Mouse (Mus musculus) R1 (cell line): Measurements from ENCODE around the gene Kirrel3.

Experiments
- DNase-seq: peaks from one replicate; pipeline ENCODE4 v3.0.0-alpha.2; 2018; ENCODE audit warnings: low read depth, low spot score

The Kirrel3 gene

DNA sequence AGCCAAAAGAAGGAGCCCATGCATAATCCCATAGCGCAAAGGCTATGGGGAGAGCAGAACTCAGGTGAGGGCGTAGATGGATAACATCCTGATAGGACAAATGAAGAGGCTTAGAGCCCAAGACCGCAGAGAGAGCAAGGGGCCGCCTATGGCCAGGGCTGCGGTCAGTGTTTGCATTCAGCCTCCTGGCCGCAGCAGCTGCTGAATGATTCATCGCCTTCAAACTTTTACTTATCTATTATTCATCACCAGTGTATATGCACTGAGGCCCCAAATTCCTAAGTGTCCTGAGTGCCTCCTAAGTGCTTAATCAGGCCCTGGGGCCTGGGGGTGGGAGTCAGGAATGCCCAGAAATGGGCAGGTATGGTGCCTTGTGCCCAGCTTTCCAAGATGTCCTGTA, 457.3 kb downstream of the Kirrel3 start:
- DNase-seq = no peak

DNA sequence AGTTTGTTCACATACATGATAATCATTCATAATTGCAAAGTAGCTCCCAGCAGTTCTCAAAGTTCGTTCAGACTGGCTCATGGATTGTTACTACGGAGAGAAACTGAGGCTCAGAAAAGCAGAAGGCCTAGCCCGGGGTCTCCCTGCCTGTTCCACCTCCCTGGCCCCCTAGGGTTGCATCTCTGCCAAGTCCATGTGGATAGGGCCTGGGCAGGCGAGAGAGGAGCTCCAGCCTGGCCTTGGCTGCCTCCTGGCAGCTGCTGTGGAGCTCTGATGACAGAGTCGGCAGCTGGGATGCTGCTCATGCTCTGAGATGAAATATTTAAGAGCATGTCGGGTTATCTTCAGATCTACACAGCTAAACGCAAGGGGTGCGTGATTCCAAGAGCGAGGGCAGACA, 459.6 kb downstream of the Kirrel3 start:
- DNase-seq = no peak

DNA sequence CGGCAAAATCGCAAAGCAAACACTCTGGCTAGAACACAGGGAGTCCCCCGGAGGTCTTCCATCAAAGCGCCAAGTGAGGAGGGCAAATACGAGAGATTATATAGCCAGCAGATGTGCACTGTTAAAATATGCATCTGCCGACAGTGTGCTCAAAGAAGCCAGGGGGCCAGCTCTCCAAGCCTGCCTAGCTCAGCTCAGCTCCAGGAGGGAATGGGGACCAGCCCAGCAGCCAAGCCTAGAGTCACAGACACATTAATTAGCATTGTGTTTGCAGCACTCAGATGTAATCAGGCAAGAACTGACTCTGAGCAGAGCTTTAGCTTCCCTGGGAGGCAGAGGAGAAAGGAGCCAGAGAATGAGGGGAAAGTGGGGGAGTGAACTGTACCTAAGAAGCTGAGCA, 461.6 kb downstream of the Kirrel3 start:
- DNase-seq = no peak

DNA sequence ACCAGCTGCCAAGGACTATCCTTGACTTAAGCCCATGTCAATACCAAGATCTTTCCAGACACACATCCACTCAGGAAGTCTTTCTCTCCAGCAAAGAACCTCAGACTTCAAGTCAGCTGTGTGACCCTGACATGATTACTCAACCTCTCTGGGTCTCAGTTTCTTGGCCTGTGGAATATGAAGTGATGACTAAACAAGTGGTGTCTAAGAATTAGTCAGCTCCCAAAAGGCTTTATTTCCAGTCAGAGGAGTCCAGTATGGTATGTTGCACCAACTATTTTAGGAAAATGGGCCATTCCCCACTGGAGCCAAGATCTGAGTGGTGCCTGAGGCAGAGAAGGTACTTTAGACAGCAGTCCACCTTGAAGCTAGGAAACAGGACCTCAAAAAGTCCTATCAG, 462.0 kb downstream of the Kirrel3 start:
- no peak for DNase-seq

DNA sequence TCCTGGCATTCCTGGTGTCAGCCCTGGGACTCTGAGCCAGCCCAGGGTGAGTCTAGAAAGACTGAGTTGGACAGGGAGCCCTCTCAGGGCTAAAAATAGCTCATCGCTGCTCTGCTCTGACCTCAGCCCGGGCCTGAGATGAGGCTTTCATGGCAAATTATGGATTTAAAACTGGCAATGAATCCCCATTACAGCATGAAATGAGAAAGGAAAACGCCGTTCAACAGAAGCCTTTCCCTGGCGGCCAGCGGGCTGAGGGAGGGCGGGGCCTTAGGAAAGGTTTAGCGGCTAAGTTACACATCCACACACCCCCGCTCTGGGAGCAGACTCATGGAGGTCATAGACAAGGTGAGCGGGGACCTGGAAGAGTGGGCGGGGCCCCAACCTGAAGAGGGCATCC, 467.7 kb downstream of the Kirrel3 start:
- DNase-seq = peak; percentile 43

DNA sequence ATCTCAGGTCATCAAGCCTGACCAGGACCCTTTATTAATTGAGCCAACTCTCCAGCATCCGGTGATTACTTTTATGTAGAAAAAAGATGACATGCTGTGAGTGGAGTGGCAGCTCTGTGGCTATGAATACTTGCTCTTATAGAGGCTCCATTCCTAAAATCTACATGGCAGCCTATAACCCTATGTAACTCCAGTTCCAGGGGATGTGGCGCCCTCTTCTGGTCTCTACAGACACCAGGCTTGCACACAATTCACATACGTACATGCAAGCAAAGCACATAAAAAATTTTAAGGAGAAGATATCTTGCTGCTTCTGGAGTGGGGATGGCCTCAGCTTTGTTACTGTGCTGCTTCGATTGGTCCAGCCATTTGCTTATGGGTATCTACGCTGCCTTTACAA, 468.5 kb downstream of the Kirrel3 start:
- DNase-seq = peak; percentile 66

DNA sequence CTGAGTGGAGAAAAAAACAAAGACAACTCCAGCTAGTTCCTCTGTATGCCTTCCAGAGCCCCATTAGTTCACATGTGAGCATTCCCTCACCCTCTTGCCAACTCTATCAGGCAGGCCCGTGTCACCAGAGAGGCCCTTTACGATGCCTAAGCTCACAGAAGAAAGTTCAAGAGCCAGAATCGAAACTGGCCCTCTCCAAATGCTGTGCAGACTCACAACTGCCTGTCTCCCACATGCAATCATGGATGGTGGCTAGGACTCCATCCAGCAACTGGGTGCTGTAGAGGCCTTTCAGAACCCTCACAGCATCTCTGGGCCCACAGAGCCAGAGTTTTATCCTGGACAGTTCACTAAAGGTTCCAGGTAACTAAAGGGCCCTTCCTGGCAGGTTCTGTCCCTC, 470.8 kb downstream of the Kirrel3 start:
- no peak for DNase-seq

DNA sequence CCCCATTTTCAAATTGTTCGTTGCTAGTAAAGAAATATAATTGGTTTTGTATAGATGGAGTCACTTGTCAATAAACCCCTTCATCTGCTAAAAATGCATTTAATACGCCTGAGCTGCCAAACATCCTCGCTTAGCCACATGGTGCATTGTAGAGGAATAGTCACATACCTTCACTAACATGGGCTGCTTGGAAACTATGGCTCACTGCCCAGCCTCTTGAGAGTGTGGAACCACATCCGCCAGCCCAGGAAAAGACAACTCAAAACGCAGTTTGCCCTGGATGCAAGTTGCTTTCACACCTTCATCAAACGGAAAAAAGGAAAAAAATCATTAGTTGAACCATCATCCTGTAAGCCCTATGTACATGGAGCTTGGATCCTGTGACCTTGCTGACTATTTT, 472.0 kb downstream of the Kirrel3 start:
- no peak for DNase-seq

DNA sequence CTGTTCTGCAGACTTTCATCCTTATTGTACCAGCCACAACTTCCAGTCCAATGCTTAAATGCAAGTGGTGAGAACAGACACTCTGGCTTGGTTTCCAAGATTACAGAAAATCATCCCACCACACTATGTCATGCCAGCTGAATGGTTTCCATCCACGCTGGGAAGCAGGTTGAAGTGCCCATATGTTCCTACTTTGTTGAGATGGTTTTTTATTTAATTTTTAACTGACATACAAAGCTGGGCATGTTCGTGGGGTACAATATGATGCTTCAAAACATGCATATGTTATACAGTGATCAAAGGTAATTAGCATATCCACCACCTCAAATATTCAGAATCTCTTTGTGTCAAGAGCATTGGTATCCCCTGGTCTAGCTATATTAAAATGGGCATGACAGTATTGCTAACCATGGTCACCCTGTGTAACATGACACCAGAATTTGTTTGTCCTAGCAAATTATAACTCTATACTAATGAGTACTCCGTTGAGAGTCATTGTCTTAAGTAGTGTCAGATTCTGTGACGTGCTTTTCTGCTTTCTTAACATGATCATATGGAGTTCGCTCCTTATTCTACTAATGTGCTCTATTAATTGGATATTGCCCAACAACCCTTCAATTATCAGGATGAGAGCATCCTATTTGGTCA, 472.6 kb downstream of the Kirrel3 start:
- DNase-seq = no peak

DNA sequence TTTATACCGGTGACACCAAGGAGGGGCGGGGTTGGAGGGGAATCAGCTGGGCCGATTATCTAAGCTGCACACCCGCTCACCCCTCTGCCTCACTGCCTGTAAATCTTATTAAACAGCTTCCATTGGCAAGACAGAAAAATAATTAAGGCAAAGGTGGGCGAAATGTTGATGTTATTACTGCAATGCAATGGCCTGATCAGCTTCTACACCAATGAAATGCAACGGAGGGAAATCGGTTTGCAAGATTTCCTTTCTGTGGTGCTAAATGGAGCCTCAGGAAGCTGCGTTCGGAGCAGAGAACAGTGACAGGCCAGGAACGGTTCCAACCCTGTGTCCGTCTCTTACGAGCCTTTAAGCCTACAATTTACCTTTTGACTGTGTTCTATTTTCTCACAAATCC, 475.0 kb downstream of the Kirrel3 start:
- DNase-seq = no peak

DNA sequence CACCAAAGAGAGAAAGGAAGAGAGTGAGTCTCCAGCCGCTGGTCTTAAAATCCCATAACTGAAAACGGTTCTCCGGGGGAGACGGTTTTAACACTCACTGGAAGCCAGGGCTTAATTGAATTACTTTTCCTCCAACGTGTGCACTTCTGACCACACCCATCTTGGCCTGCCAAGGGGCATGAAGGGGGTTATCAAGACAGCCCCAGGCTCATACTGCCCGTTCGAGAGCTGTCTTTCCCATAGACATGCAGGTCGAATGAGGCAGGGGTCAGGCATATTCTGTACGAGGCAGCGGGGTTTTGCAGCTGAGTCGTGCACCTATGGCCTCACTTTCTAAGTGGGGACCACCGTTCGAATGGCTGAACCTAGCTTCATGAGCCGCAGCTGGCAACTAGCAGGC, 475.5 kb downstream of the Kirrel3 start:
- DNase-seq = no peak

DNA sequence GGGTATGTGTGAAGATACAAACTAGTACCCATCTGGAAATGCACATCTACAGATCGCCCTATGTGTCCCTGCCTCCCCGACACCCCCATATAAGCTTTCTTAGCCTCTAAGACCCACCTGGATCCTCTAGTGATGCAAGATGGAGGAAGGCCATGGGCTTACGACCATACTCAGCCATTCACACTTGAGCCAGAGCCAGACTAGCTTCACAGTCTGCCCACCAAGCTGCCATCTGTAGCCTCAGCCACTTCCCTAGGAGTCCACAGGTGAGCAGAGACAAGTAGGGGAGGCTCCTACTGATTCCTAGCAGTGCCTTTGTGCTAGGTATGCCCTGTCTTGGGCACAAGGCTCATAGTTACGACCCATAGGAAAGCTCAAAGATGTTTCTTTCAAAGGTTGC, 476.6 kb downstream of the Kirrel3 start:
- no peak for DNase-seq

DNA sequence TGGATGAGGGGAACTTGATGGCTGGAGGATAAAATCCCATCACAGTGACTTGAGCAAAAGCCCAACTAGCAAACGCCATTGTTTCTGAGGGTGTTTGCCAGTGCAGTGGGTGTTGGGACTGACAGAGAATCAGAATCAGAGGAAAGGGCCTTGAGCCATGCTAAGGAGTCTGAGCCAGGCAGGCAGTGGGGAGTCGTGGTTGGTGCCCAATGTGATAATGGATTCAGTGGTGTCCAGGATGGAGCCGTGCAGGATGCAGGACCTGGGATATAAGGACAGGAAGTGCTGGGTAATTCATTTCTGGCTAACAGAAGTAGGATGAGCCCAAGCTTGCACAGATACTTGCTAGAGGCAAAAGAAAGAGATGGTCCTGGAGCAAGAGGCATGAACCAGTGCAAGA, 477.9 kb downstream of the Kirrel3 start:
- DNase-seq = no peak

DNA sequence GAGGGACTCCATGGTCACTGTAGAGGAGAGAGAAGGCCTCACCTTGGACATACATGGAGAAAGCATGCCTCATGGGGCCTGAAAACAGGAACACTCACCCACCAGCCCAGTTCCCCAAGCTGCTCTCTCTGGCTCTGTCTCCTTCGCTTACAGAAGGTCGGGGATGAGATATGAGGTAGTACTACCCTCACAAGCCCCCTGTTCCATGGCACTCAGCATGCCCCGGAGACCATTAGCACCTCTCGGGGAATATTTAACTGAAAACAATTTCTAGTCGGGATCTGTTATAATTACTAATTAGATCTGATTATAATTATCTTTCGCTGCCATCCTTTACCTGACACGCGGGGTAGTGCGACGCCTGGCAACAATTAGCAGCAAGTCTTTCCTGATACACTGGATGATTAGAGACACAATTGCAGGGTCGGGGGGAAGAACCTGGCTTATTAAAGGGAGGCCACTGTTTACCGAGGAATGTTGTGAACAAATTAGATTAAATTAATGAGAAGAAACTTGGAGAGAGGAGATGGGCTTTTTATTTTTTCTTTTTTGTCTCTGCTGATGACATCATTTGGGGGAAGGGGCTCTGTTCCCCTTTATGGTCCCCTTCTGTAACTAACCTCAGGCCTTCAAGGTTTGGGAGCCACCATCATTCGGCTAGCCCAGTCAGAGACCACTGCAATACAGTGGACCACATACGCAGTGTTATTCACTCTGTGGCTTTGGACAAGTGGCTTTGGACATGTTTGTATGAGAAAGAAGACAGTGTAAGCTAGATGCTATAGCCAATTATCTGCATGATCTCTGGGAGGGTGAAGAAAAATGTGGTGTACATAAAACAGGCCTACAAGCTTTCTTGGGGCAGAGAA, 478.7 kb downstream of the Kirrel3 start:
- no peak for DNase-seq

DNA sequence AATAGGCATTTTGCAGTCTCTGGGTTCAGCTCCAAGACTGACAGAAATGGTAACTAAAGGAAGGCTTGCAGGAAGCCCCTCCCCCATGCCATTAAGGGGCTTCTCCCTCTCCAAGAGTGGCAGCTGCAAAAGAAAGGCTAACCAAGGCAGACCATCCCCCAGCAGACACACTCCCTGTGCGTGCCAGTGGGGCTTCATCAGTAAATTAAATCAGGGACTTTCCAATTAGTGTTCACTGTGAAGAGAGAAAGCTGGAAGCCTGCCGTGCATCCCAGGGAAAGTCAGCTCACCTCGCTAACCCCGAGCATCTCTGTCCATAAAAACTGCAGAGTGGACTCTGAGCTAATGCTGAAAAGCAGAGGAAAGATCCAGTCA, 479.3 kb downstream of the Kirrel3 start:
- DNase-seq = no peak

DNA sequence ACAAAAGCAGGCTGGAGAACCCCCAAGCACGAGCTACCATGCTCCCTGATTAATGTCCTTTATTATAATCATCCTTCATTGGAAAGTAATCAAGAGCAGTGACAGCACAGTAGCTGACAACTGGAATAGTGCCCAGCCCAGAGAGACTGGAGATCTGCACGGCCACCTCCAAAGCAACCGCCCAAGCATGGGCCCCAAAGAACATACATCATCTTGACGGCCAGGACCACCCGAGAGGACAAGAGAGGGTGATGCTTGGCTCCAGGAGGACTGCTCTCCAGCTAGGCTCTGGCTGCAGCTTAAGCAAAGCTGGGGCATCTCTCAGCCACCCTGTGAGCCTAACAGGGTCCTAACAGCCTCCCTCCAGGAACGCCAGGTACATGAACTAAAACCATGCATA, 482.1 kb downstream of the Kirrel3 start:
- DNase-seq = no peak

DNA sequence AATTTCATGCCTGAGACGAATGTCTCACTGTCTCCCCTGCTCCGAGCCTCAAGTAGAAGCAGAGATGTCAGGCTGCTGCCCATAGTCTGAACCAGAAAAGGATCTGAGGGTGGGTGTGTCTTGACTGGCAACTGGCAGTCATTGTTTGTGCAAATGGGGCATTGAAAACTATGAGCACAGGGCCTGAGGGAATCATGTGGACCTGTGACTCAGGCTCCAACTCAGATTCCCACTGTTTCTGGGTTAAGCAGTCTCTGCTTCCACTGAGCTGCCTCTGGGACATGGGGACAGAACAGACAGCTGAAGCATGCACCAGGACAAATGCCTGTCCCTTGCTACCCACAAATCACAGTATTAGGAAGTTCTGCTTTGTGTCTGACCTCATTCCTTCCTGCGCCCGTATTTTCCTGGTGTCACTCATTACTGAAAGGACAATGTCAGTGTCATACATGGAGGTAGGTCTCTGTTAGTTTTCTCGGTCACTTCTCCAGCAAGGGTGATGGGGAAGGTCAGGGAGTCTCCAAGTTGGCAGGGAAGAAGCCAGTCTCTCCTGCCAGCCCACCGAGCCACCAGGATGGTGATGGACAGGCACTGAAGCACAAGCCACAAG, 484.3 kb downstream of the Kirrel3 start:
- DNase-seq = no peak

DNA sequence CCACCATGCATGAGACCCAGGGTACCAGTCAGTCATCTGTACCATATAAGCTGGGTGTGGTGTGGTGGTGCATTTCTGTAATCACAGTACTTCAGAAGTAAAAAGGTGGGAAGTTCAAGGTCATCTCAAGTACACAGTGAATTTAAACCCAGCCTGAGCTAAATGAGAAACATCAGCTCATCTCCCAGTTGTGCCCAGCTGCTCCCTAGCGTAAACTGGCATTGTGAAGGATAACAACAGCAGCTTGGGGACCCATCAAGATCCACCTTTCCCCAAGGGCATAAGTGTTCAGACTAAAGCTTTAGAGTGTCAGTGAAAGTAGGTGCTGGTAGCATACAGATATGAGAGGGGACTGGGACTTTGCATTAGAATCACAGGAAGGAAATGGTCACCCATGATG, 488.6 kb downstream of the Kirrel3 start:
- peak; percentile 13 for DNase-seq

DNA sequence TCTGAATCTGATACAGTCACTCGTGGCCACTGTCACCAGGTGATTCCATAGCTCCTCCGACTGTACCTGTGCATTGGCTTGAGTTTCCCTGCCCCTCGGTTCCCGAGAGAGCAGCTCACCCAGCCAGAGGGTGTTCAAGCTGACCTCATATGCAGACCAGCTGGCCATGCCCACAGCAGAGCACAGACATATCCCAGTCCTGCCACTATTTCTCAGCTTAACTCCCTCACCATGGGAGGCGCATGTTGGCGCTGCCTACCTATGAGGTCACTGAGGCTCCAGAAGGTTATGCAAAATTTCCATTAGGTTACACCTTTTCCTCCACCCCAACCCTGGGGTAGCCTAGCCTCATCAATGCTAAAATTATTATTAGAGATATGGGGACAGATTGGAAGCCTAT, 489.6 kb downstream of the Kirrel3 start:
- no peak for DNase-seq

DNA sequence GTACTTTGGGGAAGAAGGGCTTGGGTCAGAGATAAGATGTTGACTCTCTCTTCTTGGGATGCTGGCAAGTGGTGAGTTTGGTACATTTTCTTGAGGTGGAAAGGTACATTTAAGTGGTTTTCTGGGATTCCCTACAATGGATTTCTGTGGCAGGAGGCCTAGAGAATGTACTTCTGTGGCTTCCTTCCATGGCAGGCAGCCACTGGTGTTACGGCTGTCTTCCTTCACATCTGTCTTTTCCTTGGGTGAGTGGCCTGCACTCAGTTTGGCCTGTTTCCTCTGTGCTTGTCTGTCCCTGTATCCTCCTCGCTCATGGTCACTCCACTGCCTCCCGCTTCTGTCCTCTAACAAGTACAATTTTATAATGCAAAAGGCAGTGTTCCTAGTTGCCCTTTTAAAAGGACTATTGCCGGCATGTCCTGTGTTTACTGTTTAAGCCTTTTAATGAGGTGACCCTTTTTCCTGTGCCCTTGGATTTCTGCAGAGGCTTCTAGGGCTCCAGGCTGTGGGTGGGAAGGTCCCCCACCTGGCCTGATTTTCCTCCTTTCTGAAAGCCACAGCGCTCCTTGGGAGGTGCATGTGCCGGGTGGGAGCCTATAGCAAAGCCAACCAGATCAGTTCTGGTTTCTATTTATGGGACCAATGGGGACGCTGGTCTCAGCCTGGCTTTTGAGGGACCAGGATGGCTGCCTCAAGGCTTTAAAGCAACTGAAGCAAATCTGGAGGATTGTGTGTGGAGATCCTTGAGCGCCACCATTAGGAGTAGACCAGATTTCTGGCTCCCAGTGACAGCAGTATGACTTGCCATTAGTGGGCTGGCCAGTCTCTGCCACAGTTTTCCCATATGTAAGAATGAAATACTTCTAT, 491.1 kb downstream of the Kirrel3 start:
- DNase-seq = no peak

DNA sequence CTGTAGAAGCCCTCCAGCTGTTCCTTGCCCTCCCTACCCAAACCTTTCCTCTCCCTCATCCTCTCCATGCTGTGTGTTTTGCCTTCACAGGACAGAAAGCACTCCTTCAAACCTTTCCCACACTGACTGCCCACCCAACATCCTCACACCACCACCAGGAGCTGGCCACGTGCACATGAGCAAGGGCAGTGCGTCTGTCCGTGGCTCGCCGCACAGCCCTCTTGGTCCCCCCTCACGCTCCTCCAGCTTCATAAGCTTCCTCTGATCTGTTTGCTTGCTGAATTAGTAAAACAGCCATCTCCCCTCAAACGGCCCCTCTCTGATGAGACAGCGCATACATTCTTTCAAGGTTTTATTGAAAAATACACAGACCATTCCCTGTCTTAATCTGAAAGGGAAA, 492.0 kb downstream of the Kirrel3 start:
- DNase-seq = no peak

DNA sequence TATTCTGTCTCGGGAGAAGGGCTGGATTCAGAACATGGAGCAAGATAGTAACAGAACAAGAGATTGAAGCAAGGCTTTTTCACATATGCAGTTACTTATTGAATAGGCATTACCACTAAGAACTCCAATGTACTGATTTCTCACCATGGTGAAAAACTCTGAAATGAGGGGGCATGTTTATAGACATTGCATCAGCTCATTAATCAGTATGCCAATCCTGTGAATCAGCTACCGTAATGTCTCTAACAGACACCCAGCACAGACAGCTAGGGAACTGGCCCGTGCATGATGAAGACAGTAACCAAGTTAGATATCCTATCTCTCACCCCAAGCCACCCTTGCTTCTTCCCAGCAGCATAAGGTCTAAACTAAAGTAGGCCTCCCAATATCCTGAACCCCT, 492.5 kb downstream of the Kirrel3 start:
- no peak for DNase-seq
